Mouse (Mus musculus): ENCODE results near the gene Fgfr2.

The Fgfr2 gene

GRCm38 (mm10) chr7:130904571-130905365, 2218.4 kb downstream of the Fgfr2 start:
- DNase-seq (ENCODE audit: low read depth in 2 of 2, low spot score in 2 of 2) = no peak

DNA sequence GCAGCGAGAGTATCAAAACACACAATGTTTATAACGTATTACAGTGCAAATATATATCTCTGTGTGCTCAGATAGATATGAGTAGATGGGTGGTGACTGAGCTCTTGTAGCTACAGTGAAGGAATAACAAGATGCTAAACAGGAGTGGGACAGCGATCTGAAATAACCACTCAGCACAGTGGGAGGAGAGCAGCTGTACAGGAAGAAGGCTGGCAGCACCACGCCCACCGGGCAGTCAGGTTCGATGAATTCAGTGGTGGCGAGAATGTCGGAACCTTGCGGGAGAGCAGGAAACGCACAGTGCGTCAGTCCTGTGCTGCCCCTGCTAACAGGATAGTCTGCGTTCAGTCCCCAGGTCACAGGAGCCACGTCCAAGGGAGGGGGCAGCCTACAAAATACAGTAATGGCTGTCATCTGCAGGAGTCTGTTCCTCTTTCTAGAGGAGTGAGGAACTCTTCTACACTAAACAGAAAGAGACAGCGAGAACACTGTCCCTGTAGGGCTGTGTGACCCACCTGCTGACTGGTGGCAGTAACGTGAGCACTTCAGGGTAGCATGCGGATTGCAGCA, 2219.6 kb downstream of the Fgfr2 start:
- DNase-seq (ENCODE audit: low read depth in 2 of 2, low spot score in 2 of 2) = peak; percentile 7 to 8

DNA sequence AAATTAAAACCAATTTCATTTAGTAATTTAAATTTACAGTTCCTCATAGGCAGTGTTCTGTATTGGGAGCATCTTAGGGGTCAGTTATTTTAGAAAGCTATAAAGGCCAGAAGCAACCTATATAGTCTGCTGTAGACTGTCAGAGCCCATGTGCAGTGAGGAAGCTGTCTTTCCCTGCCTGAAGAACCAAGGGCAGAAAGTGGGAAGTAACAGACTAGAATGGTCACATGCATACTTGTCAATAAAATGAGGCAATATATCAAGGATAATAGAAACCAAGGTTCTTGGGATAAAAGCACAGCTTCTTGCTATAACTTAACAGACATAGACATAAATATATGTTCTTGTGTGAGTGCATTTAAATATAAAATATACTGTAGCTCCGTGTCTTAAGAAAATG, 2220.2 kb downstream of the Fgfr2 start:
- DNase-seq (ENCODE audit: low read depth in 2 of 2, low spot score in 2 of 2) = no peak

- no peak for DNase-seq (ENCODE audit: low read depth in 2 of 2, low spot score in 2 of 2)
Observed at GRCm38 (mm10) chr7:130900233-130900848, 2222.8 kb downstream of the Fgfr2 start.

- no peak for DNase-seq (ENCODE audit: low read depth in 2 of 2, low spot score in 2 of 2)
Observed at GRCm38 (mm10) chr7:130898373-130898772, 2224.8 kb downstream of the Fgfr2 start.

DNA sequence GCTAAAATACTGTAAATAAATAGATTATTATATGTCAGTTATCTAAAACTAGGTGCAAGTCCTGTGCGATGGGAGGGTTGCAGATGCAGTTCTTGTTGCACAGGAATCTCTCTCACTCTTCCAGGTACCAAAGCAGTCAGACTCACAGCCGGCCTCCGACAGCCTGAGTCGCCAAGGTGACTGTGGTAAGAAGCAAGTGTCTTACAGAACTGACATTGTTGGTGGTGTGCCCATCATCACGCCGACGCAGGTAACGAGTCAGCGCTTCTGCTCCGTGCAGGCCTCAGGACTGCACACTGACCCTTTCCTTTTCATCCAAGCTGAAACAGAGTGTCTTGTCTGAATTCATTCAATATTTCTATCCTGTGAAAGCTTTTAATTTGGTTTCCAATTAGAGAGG, 2225.9 kb downstream of the Fgfr2 start:
- DNase-seq (ENCODE audit: low read depth in 2 of 2, low spot score in 2 of 2) = no peak

GRCm38 (mm10) chr7:130896064-130896463, 2227.1 kb downstream of the Fgfr2 start:
- no peak for DNase-seq (ENCODE audit: low read depth in 2 of 2, low spot score in 2 of 2)

- DNase-seq (ENCODE audit: low read depth in 2 of 2, low spot score in 2 of 2) = no peak
Observed at GRCm38 (mm10) chr7:130895618-130895945, 2227.6 kb downstream of the Fgfr2 start.

GRCm38 (mm10) chr7:130894931-130895617, 2228.1 kb downstream of the Fgfr2 start:
- no peak for DNase-seq (ENCODE audit: low read depth in 2 of 2, low spot score in 2 of 2)

- DNase-seq (ENCODE audit: low read depth in 2 of 2, low spot score in 2 of 2) = peak; percentile 41 to 51
Observed at GRCm38 (mm10) chr7:130892973-130893372, 2230.2 kb downstream of the Fgfr2 start.

GRCm38 (mm10) chr7:130890871-130891270, 2232.3 kb downstream of the Fgfr2 start:
- no peak for DNase-seq (ENCODE audit: low read depth in 2 of 2, low spot score in 2 of 2)

DNA sequence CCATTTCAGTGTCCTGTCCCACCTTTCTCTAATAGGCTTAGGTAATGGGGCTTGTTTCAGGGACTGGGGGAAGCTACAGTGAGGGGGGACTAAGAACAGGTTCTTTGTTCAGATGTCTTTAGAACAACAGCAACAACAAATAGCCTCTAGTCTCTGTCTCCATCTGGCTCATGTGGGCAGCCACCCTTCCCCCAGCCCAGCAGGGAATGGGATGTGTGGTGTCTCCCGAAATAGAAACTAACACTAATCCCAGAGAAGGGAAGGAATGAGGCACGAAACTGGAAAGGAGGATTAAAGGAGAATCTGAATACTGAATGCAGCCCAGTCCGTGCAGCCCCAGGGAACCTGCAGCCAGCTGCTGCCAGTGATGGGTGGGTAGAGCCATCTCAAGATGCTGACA, 2235.2 kb downstream of the Fgfr2 start:
- DNase-seq (ENCODE audit: low read depth in 2 of 2, low spot score in 2 of 2) = no peak

- no peak for DNase-seq (ENCODE audit: low read depth in 2 of 2, low spot score in 2 of 2)
Observed at GRCm38 (mm10) chr7:130886246-130886645, 2236.9 kb downstream of the Fgfr2 start.

DNA sequence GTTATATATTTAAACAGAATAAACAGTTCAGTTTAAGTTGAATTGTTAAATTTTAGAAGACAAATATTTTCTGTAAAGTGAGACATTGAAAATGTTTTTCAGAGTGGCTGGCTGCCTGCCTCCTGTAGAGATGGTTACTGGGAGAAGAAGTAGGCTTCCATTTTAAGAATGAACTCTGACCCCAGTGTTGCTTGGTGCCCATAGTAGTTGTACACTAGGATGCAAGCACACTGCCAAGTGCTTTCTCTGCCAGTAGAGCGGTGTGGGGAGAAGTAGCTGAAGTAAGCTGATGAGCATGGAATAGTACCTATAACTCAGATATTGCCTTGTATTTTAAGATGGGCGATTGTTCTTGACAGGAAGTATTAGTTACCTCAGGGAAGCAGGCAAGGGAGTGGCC, 2239.0 kb downstream of the Fgfr2 start:
- DNase-seq (ENCODE audit: low read depth in 2 of 2, low spot score in 2 of 2) = no peak

- no peak for DNase-seq (ENCODE audit: low read depth in 2 of 2, low spot score in 2 of 2)
Observed at GRCm38 (mm10) chr7:130867256-130867655, 2255.9 kb downstream of the Fgfr2 start.

DNA sequence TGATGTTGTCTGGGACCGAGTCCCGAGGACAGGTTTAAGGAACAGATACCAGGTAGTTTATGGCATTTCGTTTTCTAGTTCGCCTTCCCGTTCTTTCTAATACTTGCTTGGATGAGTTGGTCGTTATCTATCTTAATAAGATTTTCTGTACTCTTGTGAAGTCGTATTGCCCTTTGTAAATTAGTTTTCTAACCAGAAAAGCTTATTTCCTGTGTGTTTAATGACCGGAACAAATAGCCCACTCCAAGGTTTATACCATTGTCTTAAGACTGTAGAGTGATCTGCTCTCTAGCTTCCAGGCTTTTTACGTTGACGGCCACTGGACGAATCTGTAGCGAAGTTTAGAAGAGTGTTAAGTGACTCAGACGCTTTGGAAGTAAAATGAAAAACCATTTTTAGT, 2256.5 kb downstream of the Fgfr2 start:
- no peak for DNase-seq (ENCODE audit: low read depth in 2 of 2, low spot score in 2 of 2)

DNA sequence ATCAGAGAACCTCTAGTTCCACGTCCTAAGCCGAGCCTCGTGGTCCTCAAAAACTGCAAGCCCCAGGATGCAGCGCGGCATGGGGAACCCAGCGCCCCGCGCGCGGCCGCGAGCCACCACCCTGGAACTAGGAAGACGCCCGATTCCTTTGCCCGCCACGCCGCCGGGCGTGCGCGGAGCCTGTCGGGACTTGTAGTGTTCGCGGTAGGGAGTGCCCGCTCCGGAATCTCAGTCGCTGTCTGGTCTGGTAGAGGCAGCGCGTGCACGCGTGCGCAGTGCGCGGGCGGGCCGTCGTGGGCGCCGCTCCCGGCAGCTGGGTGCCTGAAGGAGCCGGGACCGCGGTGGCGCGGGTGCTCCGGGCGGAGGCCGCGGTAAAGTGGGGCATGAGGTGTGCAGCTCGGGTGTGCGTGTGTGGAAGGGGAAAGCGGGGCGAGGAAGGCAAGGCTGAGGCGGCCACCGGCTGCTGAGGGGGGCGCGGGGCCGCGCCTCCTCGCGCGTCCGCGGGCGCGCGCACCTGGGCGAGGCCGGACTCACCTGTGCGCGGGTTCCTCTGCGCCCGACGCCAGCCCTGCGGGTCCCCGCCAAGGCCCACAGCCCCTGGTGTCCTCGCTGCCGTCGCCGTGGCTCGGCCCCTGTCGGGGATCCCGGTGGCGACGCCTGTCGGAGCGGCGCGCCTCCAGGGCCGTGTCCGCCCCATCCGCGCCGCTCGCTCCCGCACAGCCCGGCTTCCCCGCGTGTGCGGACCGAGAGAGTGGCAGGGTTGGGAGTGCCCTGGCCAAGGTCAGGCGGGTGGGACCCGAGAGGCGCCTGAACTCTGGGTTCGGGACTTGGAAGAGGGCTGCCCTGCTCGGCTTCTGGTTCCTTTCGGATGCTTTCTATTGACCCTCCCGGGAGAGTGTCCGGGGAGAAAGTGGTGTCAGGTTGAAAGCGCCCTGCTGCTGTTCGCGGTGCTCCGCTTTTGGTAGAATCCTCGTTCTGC, 2257.2 kb downstream of the Fgfr2 start, which contains the start of gene Plekha1:
Gene Plekha1 (plus strand): TSS at position 144 of the 979 bp plus-strand sequence.
- DNase-seq (ENCODE audit: low read depth in 2 of 2, low spot score in 2 of 2) = peak; percentile 96 to 97

DNA sequence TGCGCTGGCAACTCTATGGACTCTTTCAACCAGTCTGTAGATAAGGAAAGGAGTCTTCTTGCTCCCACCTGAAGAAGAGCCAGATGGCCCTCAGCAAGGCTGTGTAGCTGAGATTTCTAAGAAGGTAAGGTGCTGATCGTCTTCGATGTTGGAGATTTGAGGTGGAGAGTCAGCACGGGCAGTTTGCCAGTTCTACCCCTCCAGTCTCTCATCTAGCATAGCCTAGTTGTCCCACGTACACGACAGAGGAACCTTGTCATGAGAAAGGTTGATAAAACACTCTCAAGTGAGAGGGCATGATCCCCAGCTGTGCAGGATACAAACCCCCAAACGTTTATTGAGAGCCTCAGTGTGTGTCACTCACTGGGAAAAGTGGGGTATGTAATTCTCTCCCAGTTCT, 2258.4 kb downstream of the Fgfr2 start:
- DNase-seq (ENCODE audit: low read depth in 2 of 2, low spot score in 2 of 2) = no peak

GRCm38 (mm10) chr7:130862501-130862900, 2260.6 kb downstream of the Fgfr2 start:
- no peak for DNase-seq (ENCODE audit: low read depth in 2 of 2, low spot score in 2 of 2)

DNA sequence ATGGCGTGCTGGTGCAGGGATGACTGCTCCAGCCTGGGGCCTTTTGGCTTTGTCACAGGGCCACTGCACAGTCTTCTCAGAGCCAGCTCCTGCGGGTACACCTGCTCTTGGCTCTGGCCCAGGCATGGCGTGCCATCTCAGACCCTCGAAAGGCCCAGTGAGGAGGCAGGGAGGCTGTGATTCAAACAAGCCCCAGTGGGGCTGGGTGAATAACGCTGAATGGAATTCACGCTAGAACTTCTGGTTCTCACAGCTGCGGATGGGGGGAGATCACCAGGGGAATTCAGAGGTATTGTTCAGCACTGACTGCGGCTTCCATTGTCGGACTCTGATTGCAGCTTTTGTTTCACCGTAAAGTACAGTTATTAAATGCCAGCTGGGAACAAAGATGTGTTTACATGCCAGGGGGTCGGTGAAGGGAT, 2262.4 kb downstream of the Fgfr2 start:
- DNase-seq (ENCODE audit: low read depth in 2 of 2, low spot score in 2 of 2) = no peak

GRCm38 (mm10) chr7:130859926-130860325, 2263.2 kb downstream of the Fgfr2 start:
- DNase-seq (ENCODE audit: low read depth in 2 of 2, low spot score in 2 of 2) = no peak
